Mouse (Mus musculus) left cerebral cortex, adult 9 months (tissue): Measurements from ENCODE around the gene Atp2b4.

Experiments used
- DNase-seq, 2 experiments: peaks; one replicate each; pipeline ENCODE4 v3.0.0; 2022; ENCODE audit warnings: low spot score in 2 of 2

Atp2b4 gene

GRCm38 (mm10) chr1:133798821-133799415 lies 1.9 kb downstream of the Atp2b4 start:
- no peak for DNase-seq

GRCm38 (mm10) chr1:133797979-133798820 lies 2.6 kb downstream of the Atp2b4 start:
- no peak for DNase-seq

- no peak for DNase-seq
Measured at GRCm38 (mm10) chr1:133797327-133797978, 3.4 kb downstream of the Atp2b4 start.

- DNase-seq = no peak
Measured at GRCm38 (mm10) chr1:133793646-133794045, 7.2 kb downstream of the Atp2b4 start.

DNA sequence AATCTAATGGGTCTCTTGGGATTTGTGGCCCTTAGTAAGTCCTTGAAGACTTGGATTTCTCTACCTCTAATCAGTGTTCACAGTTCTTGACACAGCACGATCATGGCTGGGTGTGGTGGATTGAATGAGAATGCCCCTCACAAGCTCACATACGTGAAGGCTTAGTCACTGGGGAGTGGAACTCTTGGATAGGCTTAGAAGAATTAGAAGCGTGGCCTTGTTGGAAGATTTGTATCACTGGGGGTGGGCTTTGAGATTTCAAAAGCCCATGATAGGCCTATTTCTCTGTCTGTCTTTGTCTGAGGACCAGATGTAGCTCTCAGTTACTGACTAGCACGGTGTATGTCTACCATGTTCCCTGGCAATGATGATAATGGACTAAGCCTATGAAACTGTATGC lies 10.8 kb downstream of the Atp2b4 start:
- DNase-seq = no peak

GRCm38 (mm10) chr1:133788864-133789263 lies 12.0 kb downstream of the Atp2b4 start:
- peak in 1 of 2 experiments; percentile 23 for DNase-seq

- no peak for DNase-seq
Measured at GRCm38 (mm10) chr1:133787500-133788210, 13.2 kb downstream of the Atp2b4 start.

- DNase-seq = no peak
Measured at GRCm38 (mm10) chr1:133784621-133785020, 16.2 kb downstream of the Atp2b4 start.

- no peak for DNase-seq
Measured at GRCm38 (mm10) chr1:133781531-133781930, 19.3 kb downstream of the Atp2b4 start.

- DNase-seq = no peak
Measured at GRCm38 (mm10) chr1:133779043-133779442, 21.8 kb downstream of the Atp2b4 start.

- no peak for DNase-seq
Measured at GRCm38 (mm10) chr1:133777651-133778231, 23.1 kb downstream of the Atp2b4 start.

DNA sequence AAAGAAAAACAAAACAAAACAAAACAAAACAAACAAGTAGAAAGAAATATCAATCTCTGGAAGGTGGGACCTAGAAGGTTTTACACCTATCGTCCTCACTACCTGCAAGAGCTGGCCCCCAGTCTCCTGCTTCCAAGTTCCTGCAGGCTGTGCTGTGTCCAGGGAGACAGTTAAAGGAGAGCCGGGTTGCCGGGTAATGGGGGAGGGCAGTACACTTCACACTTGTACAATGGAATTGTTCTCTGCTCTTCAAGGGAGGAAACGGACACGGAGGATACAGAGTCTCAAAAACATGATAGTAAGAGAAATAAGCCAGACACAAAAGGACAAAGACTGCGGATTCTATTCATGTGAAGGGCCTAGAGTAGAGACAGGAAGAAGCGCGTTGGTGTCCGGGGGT lies 28.3 kb downstream of the Atp2b4 start:
- no peak for DNase-seq

DNA sequence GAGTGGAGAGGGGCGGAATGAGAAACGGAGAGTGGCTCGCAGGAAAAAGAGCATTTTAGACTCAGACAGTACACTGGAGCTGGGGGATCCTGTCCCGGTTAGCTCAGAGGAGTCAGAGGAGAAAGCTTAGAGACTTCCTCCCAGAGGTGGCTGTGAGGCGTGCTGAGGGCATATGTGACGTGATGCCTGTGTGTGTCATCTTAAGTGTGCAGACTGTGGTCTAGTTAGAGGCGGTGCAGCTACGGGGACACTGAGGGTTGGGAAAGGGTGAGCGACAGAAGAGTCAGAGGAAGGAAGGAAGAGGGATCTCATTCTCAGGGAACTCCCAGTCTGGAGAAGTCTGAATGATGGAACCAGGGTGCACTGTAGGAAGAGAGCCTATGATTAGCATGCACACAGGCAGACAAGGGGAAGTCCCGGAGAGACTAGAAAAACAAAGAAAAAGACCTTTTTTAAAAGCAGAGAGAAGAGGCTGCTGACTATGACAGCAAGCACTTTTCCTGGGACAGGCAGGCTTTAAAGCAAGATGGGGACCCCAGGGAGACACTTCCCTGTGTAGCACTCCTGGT lies 28.9 kb downstream of the Atp2b4 start:
- DNase-seq = no peak

DNA sequence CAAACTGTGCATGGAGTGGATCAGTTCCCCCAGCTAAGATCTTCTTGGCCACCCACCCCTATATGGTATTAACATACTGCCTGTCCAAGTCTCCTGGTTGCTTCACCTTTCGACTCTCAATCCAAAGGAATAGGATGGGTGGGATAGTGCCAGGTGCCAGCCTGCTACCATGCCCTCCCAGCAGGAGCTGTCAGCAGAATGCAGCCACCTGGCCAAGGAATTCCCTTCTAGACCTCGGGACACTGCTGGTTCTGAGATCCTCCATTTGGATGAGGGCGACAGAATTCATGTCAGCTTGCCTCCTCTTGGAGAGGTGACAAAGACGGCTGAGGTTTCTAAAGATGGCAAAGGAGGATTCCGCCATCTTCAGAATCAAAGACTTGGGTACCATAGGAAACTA lies 32.8 kb downstream of the Atp2b4 start:
- DNase-seq = no peak

DNA sequence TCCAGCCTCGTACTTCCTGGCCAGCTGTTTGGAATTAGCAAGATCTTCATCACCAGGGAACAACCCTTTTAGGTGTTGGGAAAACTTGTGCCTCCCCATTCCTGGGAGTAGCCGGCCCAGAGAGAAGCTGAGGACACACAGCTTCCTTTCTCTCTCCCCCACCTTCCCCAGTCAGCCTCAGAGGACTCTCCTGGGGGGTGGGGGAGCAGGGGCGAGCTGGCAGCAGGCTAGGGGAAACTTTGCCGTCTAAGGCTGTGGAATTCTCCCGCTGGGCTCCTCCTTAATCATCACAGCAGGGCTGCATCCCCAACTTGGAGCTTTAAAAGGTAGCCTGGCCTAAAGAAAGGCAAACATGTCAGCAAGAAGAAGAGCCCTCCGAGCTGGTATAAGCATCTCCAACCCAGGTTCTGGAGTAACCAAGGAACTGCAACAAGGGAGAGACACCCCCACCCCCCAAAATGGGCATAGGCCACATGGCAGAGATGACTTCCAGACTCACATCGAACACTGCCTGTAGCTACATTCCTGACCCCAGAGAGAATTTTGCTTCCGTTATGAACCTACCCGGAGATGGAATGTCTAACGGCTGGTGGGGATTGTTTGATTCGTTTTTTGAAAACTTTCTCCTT lies 33.8 kb downstream of the Atp2b4 start:
- no peak for DNase-seq

- DNase-seq = no peak
Measured at GRCm38 (mm10) chr1:133765376-133765775, 35.5 kb downstream of the Atp2b4 start.

DNA sequence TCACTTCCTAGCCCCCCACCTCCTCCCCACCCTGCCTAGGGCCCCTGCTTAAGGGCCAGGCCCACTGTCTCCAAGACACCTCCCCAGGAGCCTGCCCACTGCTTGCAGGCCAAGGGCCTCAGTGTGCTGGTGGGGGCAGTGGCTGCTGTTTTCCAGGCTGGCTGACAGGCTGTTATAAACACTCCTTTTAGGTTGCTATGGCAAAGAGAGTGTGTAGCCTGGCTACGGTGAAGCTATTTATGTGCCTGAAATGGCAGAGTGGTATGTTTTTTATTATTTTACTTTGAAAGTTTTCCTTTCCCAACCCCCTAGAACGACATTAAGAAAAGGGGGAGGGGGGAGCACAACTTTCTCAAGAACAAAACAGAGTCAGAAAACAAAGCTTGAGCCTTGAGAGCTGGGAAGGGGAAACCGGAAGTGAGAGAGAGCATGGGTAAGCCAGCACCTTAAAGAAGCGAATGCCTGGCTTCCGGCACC lies 37.9 kb downstream of the Atp2b4 start:
- peak in 1 of 2 experiments; percentile 51 for DNase-seq

- DNase-seq = no peak
Measured at GRCm38 (mm10) chr1:133761278-133761677, 39.6 kb downstream of the Atp2b4 start.

- no peak for DNase-seq
Measured at GRCm38 (mm10) chr1:133754317-133754868, 46.4 kb downstream of the Atp2b4 start.

DNA sequence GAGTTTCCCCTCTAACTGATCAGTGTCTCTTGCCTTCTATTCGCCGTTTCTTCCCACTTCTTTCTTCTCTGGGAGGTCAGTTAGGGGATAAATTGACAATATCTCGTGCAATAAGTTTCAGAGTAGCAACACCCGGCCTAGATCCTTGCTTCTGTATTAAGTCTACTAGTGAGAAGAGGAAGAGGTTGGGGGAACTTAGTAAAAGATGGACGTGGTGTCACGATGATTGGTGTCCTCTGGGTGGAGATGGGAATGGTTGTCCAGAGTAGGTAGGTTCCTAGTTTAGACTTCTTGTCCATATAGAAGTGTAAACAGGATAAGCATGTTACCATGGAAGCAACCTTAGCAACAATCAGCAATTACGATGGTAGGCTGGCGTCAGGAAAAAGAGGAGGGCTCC lies 47.5 kb downstream of the Atp2b4 start:
- no peak for DNase-seq
